Mouse (Mus musculus) kidney, adult 8-10 months (tissue): ENCODE measurements around the gene Kcnb1.

Experiments used
- DNase-seq, 2 experiments: peaks; one replicate each; pipeline ENCODE4 v3.0.0; 2022

Kcnb1 gene

DNA sequence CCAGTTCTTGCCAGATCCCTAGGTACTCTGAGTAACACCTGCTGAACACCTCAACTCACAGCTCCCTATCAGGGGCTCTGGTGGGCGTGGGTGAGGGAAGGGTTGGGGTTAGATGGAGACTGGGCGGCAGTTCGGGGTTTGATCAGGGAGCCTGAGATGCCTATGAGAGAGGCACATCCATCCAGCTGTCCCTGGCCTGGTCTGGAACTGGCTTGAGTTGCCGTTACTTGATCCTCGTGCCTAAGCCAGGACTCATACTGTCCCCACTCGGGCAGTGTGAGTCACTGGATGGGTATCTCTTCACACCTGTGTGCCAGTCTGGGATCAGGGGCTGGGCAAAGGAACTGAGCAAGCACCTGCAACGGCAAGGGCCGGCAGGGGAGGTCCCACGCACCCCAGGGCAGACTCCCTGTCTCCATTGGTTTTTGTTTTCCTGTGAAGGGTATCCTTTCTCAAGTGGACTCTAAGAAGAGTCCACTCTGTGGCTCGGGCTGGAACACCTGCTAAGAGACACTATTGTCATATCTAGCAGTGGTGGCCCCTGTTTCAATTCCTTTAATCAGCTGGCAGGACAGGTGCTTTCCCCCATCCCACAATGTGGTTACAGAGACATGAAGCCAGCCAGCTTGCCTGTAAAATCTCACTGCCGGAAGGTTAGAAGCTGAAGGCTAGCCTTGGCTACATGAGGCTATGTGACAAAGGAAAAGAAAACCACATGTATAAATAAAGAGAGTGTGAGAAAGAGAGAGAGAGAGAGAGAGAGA, 112.6 kb downstream of the Kcnb1 start:
- DNase-seq, result no peak

DNA sequence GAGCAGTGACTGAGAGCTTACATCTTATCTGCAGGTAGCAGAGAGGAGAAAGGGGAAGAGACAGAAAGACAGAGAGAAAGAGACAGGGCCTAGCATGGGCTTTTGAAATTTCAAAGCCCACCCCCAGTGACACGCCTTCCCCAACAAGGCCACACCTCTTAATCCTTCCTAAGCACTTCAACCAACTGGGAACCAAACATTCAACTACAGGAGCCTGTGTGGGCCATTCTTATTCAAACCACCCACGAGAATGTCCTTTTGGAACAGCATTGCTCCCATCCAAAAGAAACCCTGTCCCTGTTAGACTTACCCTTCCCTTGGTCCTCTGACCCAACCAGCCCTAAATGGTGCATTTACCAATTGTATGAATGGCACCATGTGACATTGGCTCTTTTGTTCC, 113.2 kb downstream of the Kcnb1 start:
- no peak for DNase-seq

- DNase-seq, result no peak
Observed at GRCm38 (mm10) chr2:167076352-167076751, 113.6 kb downstream of the Kcnb1 start.

GRCm38 (mm10) chr2:167074587-167074986, 115.4 kb downstream of the Kcnb1 start:
- DNase-seq, result no peak

GRCm38 (mm10) chr2:167071641-167072601, 118.0 kb downstream of the Kcnb1 start:
- DNase-seq, result peak; percentile 89 to 97

DNA sequence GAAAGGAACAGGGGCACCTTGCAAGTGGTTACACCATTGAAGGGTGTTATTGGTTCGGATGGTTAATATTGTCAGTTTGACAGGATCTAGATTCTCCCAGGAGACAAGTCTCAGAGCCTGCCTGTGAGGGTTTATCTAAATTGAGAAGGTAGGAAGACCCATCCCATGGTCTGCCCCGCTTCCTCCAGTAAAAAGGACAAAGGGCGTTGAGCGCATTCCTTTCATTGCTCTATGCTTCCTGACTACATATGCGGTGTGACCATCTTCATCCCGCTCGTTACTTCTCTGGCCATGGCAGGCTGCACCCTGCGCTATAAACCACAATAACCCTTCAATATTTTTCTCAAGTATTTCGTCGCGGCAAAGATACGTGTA, 118.7 kb downstream of the Kcnb1 start:
- no peak for DNase-seq

GRCm38 (mm10) chr2:167070341-167070740, 119.6 kb downstream of the Kcnb1 start:
- DNase-seq, result peak in 1 of 2 experiments; percentile 47

DNA sequence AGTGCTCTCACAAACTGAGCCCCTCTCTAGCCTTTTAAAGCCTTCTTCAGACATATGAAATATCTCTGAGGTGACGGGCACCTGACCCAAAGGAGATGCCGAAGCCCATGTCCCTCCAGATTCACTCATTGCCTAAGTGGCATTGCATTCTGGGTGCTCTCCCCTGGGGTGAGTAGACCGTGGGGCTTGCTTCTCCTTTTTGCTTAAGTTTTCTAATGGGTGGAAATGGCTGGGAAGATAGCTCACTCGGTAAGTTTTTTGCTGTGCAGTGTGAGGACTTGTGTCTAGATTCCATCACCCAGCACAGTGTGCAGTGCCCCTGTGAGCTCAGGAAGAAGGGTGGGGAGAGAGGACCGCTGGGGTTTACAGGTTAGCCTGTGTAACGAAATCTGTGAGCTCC, 122.4 kb downstream of the Kcnb1 start:
- no peak for DNase-seq

DNA sequence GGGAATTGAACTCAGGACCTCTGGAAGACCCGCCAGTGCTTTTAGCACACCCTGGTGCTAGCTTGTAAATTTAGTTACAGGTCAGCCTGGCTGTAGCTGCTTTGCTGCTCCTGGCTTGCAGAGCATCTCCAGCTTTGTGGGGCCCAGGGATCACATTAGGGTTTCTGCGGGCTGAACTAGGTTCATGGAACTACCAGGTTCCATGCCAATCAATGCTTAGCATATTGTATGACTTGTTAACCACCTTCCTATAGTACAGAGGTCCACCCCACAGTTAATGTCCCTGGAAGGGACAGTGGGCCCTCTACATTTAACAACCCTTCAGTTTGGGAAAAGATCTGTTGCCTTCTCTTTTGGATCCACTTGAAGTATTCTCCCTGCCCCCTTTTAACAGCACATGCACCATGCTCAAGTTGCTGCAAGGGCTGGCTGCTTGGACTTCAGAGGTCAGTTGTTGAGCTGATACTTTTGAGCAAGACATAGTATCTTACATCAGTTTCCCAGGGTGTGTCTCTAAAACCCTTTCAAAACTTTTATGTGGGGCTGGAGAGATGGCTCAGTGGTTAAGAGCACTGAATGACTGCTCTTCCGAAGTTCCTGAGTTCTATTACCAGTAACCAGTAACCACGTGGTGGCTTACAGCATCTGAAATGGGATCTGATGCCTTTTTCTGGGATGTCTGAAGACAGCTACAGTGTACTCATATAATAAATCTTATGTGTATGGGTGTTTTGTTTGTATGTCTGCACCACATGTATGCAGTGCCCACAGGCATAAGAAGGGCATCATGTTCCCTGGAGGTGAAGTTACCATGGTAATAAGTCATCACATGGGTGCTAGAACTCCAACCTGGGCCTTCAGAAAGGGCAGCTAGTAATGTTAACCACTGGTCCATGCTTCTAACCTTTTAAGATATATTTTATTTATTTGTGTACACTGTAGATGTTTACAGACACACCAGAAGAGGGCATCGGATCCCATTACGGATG, 123.1 kb downstream of the Kcnb1 start:
- DNase-seq, result no peak

DNA sequence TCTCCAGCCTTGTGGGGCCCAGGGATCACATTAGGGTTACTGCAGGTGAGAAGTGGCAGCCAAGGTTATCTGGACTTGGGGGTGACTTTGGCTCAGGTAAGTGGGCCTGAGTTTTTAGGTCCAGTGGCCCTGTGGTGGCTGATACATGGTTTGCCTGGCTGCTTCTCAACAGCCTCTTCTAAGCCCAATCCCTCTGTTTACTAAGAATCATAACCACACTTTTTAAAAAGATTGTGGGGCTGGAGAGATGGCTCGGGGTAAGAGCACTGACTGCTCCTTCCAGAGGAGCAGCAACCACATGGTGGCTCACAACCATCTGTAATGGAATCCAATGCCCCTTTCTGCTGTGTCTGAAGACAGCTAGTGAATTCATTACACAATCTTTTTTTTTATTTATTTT, 123.9 kb downstream of the Kcnb1 start:
- no peak for DNase-seq

DNA sequence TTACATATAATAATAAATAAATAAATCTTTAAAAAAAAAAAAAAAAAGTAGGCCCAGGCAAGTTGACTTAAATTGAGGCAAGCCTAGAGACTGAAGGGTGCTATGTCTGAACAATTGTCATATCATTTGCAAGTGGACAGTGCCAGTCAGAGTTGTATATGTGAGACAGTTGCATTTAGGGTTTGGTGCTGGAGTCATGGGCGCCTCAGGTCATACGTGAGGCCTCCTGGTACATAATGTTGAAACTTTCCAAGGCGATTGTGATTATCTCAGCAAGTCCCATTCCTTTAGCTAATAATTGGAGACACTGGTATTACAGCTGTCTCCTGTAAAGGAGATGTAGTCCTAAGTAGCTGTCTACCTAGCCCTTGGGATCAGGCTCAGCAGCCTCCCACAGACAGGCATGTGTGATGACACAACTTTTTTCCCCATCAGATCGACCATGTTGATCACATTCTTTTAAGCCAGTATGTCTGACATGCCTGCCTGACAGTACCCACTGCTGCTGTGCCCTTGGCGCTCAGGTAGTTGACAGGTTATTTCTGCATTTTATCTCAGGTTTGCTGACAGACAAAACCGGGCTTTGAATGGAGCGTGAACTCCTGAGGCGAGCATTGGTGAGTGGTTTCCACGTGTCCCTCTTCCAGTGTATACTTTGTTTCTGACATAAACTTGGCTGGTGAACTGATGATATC, 125.2 kb downstream of the Kcnb1 start:
- DNase-seq, result no peak

GRCm38 (mm10) chr2:167063906-167064496, 126.0 kb downstream of the Kcnb1 start:
- DNase-seq, result no peak

DNA sequence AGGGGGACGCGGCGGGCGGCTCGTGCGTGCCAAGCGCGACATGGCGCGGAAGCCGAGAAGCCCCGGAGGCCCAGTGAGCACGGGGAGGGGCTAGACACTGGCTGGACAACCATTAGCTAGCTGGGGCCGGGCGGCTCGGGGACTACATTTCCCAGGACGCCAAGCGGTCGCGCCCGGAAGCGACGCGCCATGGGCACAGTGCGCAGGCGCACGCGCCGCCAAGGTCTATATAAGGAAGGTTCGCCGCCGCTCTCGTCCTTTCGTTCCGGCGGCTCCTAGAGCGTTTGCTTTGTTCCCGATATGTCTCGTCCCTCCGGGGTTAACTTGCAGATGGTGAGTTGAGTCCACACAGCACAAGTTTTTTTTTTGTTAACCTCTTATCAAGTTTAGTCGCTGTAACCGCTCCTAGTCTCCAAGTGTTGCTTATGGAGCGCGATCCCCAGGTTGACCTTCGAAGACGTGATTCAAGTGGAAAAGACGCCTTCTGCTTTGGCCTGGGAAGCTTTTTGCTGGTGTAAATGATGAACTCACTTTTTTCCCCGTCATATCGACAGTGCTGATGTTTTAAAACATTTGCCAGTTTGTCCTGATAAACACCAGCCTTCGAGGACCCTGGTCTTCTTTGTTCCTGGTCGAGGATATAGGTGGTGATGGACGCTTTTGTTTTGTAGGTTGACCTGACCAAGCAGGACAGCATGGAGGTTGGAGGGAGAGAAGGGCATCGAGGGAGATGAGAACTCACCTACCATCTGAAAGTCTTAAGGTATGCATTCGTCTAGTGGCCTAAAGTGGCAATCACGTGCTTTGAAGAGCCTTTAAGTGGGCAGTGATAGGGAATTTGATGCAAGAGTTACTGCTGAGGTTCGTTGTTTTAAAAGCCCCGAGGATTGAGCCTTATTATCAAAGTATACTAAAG, 126.7 kb downstream of the Kcnb1 start, which contains the start of gene Znfx1:
Gene Znfx1, minus strand, starts transcription at position 51 of the 916 bp plus-strand sequence.
- DNase-seq, result peak; percentile 95 to 96

GRCm38 (mm10) chr2:167062497-167062911, 127.5 kb downstream of the Kcnb1 start:
- DNase-seq, result peak; percentile 95 to 96

DNA sequence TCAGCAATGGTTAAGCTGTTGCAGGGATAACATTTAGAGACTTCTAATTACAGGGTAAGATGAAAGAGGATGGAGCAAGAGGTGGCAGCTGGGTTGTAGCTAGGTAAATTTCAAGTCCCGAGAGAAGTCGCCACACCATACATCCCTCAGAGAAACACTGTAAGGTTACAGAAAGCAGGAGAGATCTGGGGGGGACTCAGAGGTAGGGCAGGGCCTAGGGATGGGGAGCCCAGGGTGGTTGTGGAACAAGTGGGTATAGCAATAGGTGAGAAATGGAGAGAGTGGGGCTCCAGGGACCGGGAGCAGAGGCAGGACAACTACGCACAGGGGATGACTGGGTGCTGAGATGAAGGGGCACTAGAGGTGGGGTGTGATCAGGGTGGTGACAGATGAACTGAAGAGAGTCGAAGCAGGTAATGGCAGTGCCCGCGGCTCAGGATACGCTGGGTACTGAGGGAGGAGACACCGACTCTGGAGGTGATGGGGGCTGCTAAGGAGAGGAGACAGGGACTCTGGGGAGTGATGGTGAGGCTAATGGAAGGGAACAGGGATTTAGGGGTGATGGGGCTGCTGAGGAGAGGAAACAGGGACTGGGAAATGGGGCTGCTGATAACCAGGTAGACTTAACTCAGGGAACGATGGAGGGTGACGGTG, 128.4 kb downstream of the Kcnb1 start:
- no peak for DNase-seq

DNA sequence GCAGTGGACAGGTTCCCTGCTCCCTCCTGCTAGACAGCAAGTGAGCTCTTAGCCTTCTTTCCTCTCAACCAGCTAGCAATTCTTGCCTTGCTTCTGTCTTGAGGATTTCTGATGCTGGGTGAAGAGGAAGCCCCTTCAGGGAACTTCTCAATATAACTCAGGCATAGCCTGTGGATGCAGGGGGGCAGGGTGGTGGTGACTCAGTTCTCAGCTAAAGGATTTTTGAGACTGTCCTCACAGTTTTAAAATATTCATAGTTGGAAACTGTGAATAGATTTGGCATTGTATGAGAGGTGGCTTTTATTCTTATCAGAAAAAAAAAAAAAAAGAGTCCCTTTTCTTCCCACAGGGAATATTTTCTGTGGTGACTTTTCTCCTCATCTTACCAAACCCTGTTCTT, 129.2 kb downstream of the Kcnb1 start:
- DNase-seq, result no peak

DNA sequence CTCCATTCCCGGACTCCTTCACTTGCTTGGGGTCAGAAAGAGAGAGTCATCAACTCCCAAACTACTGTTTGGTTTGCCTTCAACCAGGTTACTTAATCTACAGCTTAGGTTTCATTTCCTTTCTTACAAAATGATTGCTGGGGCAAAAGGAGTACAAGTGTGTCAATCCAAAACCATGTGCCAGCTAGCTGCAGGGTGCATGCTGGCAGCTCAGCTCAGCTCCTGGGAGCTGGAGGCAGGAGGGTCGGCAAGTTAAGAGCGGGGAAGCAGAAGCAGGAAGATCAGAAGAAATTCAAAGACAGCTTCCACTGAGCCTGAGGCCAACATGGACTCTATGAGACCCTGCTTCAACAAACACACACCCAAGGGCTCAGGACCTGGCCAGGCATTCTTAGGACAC, 129.6 kb downstream of the Kcnb1 start:
- no peak for DNase-seq

DNA sequence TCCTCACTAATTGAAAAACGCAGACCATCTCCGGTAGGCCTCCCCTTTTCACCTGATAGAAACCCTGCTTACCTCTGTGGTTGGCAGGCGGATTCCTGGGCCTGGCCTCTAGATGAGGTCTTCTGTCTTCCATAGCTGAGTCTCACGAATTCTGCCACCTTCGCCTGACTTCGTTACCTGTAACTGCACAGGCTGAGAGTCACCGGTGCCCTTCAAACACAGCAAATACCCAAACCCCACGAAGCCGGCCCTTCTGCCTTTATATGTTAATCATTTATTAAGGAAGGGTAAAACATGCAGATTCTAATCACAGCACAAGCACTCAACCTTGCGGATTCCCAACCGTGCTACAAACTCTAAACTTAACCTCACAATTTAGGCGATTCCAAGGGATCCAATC, 130.0 kb downstream of the Kcnb1 start:
- DNase-seq, result peak; percentile 71 to 79

DNA sequence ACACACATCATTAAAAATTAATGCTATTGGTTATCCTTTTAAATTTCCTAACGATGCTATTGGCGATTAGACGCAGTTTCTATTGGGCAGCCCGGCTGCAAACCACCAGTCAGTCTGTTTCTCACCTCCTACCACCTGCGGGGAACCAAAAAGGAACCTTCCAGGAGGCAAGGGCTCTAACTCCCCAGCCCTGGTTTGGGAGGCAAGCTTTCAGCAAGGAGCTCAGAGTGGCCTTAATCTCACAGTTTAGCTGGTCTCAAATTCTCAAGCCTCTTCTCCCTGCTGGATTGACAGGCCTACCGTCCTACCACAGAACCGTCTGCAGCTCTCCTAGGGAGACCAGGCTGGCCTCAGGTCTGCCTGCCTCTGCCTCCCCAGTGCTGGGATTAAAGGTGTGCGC, 130.4 kb downstream of the Kcnb1 start:
- no peak for DNase-seq
